Mouse (Mus musculus): ENCODE data around the gene Tmem182. TPM values are rescaled to one million over a fixed set of nuclear protein-coding genes. Genes with fewer than 3 reads are reported as not detected.

Tmem182 gene
- polyA plus RNA-seq, 1 experiment from 2014 or later = 0.57 TPM

GRCm38 (mm10) chr1:40844616-40845015 lies 39.2 kb downstream of the Tmem182 start:
- no peak overlapping the region for H3K27ac ChIP-seq (ENCODE audit: low read length)
- H3K4me2 ChIP-seq (replicated peaks; ENCODE audit: low read depth, low read length) = no peak overlapping the region
- peak; percentile 52 for DNase-seq (ENCODE audit: low spot score)
- H3K4me1 ChIP-seq (ENCODE audit: insufficient read depth, low read depth, low read length) = no peaks in the 10 kb centered on the region
- TF ChIP-seq EP300 (IDR thresholded peaks at IDR 0.05) = no peak
- TF ChIP-seq CTCF (IDR thresholded peaks at IDR 0.05) = peak; percentile 89
- H3K4me3 ChIP-seq (ENCODE audit: low read depth, low read length) = no peak overlapping the region
- no peak for ATAC-seq
- no peaks in the 10 kb centered on the region for H3K36me3 ChIP-seq (ENCODE audit: insufficient read depth, low read length)
- H3K27me3 ChIP-seq (replicated peaks; ENCODE audit: insufficient read depth, low read length) = no peaks in the 10 kb centered on the region
- no peaks in the 10 kb centered on the region for H3K9me3 ChIP-seq (ENCODE audit: low read length)
- no peak overlapping the region for H3K9ac ChIP-seq (replicated peaks; ENCODE audit: low read depth)

- H3K27me3 ChIP-seq (replicated peaks; ENCODE audit: insufficient read depth, low read length) = no peaks in the 10 kb centered on the region
- no peaks in the 10 kb centered on the region for H3K4me1 ChIP-seq (ENCODE audit: insufficient read depth, low read depth, low read length)
- H3K4me3 ChIP-seq (ENCODE audit: low read depth, low read length) = no peak overlapping the region
- ATAC-seq = peak; percentile 41
- no peak overlapping the region for H3K4me2 ChIP-seq (replicated peaks; ENCODE audit: low read depth, low read length)
- H3K27ac ChIP-seq (ENCODE audit: low read length) = no peak overlapping the region
- H3K36me3 ChIP-seq (ENCODE audit: insufficient read depth, low read length) = no peaks in the 10 kb centered on the region
- DNase-seq (ENCODE audit: low spot score) = peak; percentile 12
- no peaks in the 10 kb centered on the region for H3K9me3 ChIP-seq (ENCODE audit: low read length)
- WGBS = 37% methylated on average over 2 of the region's 2 CpGs
- no peak overlapping the region for H3K9ac ChIP-seq (replicated peaks; ENCODE audit: low read depth)
- TF ChIP-seq CTCF (IDR thresholded peaks at IDR 0.05) (no peak), EP300 (IDR thresholded peaks at IDR 0.05) (no peak)
Measured at GRCm38 (mm10) chr1:40847196-40847938, 42.0 kb downstream of the Tmem182 start.

GRCm38 (mm10) chr1:40851286-40851685 lies 45.9 kb downstream of the Tmem182 start:
- ATAC-seq (no peak), DNase-seq (ENCODE audit: low spot score) (no peak)
- H3K27ac ChIP-seq (ENCODE audit: low read length) = no peak overlapping the region
- H3K9me3 ChIP-seq (ENCODE audit: low read length) = no peaks in the 10 kb centered on the region
- no peak overlapping the region for H3K4me3 ChIP-seq (ENCODE audit: low read depth, low read length)
- no peak overlapping the region for H3K9ac ChIP-seq (replicated peaks; ENCODE audit: low read depth)
- H3K36me3 ChIP-seq (ENCODE audit: insufficient read depth, low read length) = no peaks in the 10 kb centered on the region
- no peaks in the 10 kb centered on the region for H3K27me3 ChIP-seq (replicated peaks; ENCODE audit: insufficient read depth, low read length)
- TF ChIP-seq EP300 (IDR thresholded peaks at IDR 0.05) (no peak), CTCF (IDR thresholded peaks at IDR 0.05) (no peak)
- no peak overlapping the region for H3K4me2 ChIP-seq (replicated peaks; ENCODE audit: low read depth, low read length)
- no peaks in the 10 kb centered on the region for H3K4me1 ChIP-seq (ENCODE audit: insufficient read depth, low read depth, low read length)

GRCm38 (mm10) chr1:40855268-40855667 lies 49.9 kb downstream of the Tmem182 start:
- TF ChIP-seq CTCF (IDR thresholded peaks at IDR 0.05) (no peak), EP300 (IDR thresholded peaks at IDR 0.05) (no peak)
- H3K9ac ChIP-seq (replicated peaks; ENCODE audit: low read depth) = no peak overlapping the region
- H3K27ac ChIP-seq (ENCODE audit: low read length) = no peak overlapping the region
- 85% methylated on average over 1 of the region's 1 CpGs for WGBS
- no peaks in the 10 kb centered on the region for H3K27me3 ChIP-seq (replicated peaks; ENCODE audit: insufficient read depth, low read length)
- DNase-seq (ENCODE audit: low spot score) (no peak), ATAC-seq (no peak)
- H3K4me1 ChIP-seq (ENCODE audit: insufficient read depth, low read depth, low read length) = no peaks in the 10 kb centered on the region
- H3K9me3 ChIP-seq (ENCODE audit: low read length) = no peaks in the 10 kb centered on the region
- H3K4me3 ChIP-seq (ENCODE audit: low read depth, low read length) = no peak overlapping the region
- H3K4me2 ChIP-seq (replicated peaks; ENCODE audit: low read depth, low read length) = no peak overlapping the region
- H3K36me3 ChIP-seq (ENCODE audit: insufficient read depth, low read length) = no peaks in the 10 kb centered on the region

GRCm38 (mm10) chr1:40856846-40857636 lies 51.6 kb downstream of the Tmem182 start:
- 32% methylated on average over 4 of the region's 4 CpGs for WGBS
- peak; percentile 37 for ATAC-seq
- H3K27ac ChIP-seq (ENCODE audit: low read length) = no peak overlapping the region
- no peak overlapping the region for H3K9ac ChIP-seq (replicated peaks; ENCODE audit: low read depth)
- H3K4me1 ChIP-seq (ENCODE audit: insufficient read depth, low read depth, low read length) = no peaks in the 10 kb centered on the region
- H3K4me3 ChIP-seq (ENCODE audit: low read depth, low read length) = no peak overlapping the region
- TF ChIP-seq EP300 (IDR thresholded peaks at IDR 0.05) (no peak), CTCF (IDR thresholded peaks at IDR 0.05) (no peak)
- peak; percentile 12 for DNase-seq (ENCODE audit: low spot score)
- no peaks in the 10 kb centered on the region for H3K36me3 ChIP-seq (ENCODE audit: insufficient read depth, low read length)
- no peaks in the 10 kb centered on the region for H3K9me3 ChIP-seq (ENCODE audit: low read length)
- no peak overlapping the region for H3K4me2 ChIP-seq (replicated peaks; ENCODE audit: low read depth, low read length)
- no peaks in the 10 kb centered on the region for H3K27me3 ChIP-seq (replicated peaks; ENCODE audit: insufficient read depth, low read length)

- ATAC-seq = no peak
- no peak for DNase-seq (ENCODE audit: low spot score)
- 71% methylated on average over 6 of the region's 6 CpGs for WGBS
Measured at GRCm38 (mm10) chr1:40865043-40865442, 59.6 kb downstream of the Tmem182 start.

More at GRCm38 (mm10) chr1:40865043-40865442, 59.6 kb downstream of the Tmem182 start:
- no peak overlapping the region for H3K27ac ChIP-seq (ENCODE audit: low read length)
- no peak overlapping the region for H3K4me3 ChIP-seq (ENCODE audit: low read depth, low read length)
- no peak overlapping the region for H3K9ac ChIP-seq (replicated peaks; ENCODE audit: low read depth)
- H3K9me3 ChIP-seq (ENCODE audit: low read length) = no peaks in the 10 kb centered on the region
- TF ChIP-seq EP300 (IDR thresholded peaks at IDR 0.05) = no peak
- no peak for TF ChIP-seq CTCF (IDR thresholded peaks at IDR 0.05)
- H3K27me3 ChIP-seq (replicated peaks; ENCODE audit: insufficient read depth, low read length) = no peaks in the 10 kb centered on the region
- no peak overlapping the region for H3K4me2 ChIP-seq (replicated peaks; ENCODE audit: low read depth, low read length)
- H3K36me3 ChIP-seq (ENCODE audit: insufficient read depth, low read length) = no peaks in the 10 kb centered on the region
- no peaks in the 10 kb centered on the region for H3K4me1 ChIP-seq (ENCODE audit: insufficient read depth, low read depth, low read length)
